Mouse (Mus musculus): ENCODE measurements around the gene Pnisr.

- TF ChIP-seq CTCF (IDR thresholded peaks at IDR 0.05; ENCODE audit: insufficient read depth, low read length) = no peak
- peak; percentile 53; the same call in 1 of the 2 replicates for TF ChIP-seq POLR2A (IDR thresholded peaks at IDR 0.05; ENCODE audit: borderline replicate concordance, extremely low read depth, low read depth, low read length)
Observed at GRCm38 (mm10) chr4:21879565-21880220, 32.3 kb downstream of the Pnisr start, which contains the start of gene Coq3.
